Mouse (Mus musculus) limb, embryonic 14.5 days (tissue): ENCODE data around the gene Sytl2. TPM values are rescaled to one million over a fixed set of nuclear protein-coding genes. Genes with fewer than 3 reads are reported as not detected.

Source experiments
- ATAC-seq: fragments of 200-750 bp; cut with Nextera tagmentation; 2 replicates; pipeline ENCODE4 v1.8.0; 2017; ENCODE audit warnings: low read depth, moderate number of reproducible peaks, moderate TSS enrichment; ENCODE audit not compliant: low FRiP score
- DNase-seq: peaks from one replicate; pipeline ENCODE4 v3.0.0-alpha.2; 2015; ENCODE audit warnings: low spot score
- H3K27ac ChIP-seq: fragments of 300-500 bp; sonication (generic); replicated peaks from 2 replicates; pipeline ENCODE4 v1.5.1; 2014; ENCODE audit warnings: low read depth, mild to moderate bottlenecking, low read length, moderate library complexity, mixed read lengths
- H3K27me3 ChIP-seq: fragments of 300-500 bp; sonication (generic); 2 replicates; pipeline ENCODE4 v1.6.1; 2014; ENCODE audit warnings: low read length, mixed read lengths; ENCODE audit not compliant: control insufficient read depth, insufficient read depth
- H3K36me3 ChIP-seq: fragments of 300-500 bp; sonication (generic); 2 replicates; pipeline ENCODE4 v1.6.1; 2014; ENCODE audit warnings: mild to moderate bottlenecking, low read length, moderate library complexity, mixed read lengths; ENCODE audit not compliant: control insufficient read depth, insufficient read depth
- H3K4me1 ChIP-seq: fragments of 300-500 bp; sonication (generic); 2 replicates; pipeline ENCODE4 v1.6.1; 2014; ENCODE audit warnings: antibody characterized with exemption, low read length, mixed read lengths; ENCODE audit not compliant: control insufficient read depth, insufficient read depth
- H3K4me2 ChIP-seq: fragments of 300-500 bp; sonication (generic); replicated peaks from 2 replicates; pipeline ENCODE4 v1.6.1; 2014; ENCODE audit warnings: low read depth, mild to moderate bottlenecking, low read length, moderate library complexity; ENCODE audit not compliant: severe bottlenecking
- H3K4me3 ChIP-seq: fragments of 300-500 bp; sonication (generic); replicated peaks from 2 replicates; pipeline ENCODE4 v1.5.1; 2014; ENCODE audit warnings: low read length
- H3K9ac ChIP-seq: fragments of 300-500 bp; sonication (generic); 2 replicates; pipeline ENCODE4 v1.6.1; 2014; ENCODE audit warnings: mild to moderate bottlenecking, low read depth, low read length, moderate library complexity; ENCODE audit not compliant: severe bottlenecking
- H3K9me3 ChIP-seq: fragments of 300-500 bp; sonication (generic); 2 replicates; pipeline ENCODE4 v1.6.1; 2016; ENCODE audit warnings: low read length; ENCODE audit not compliant: control insufficient read depth
- POLR2A ChIP-seq: fragments of 200-500 bp; IDR thresholded peaks from 2 replicates; pipeline ENCODE4 v1.8.0; 2012; ENCODE audit warnings: inconsistent platforms, mild to moderate bottlenecking, moderate library complexity, borderline replicate concordance; ENCODE audit not compliant: insufficient read depth, insufficient read length; ENCODE audit errors: extremely low read depth
- WGBS: fragments of 180-500 bp; shearing (Covaris S2); extraction: QIAGEN DNeasy Blood & Tissue Kit; methylation state at CpG from one replicate; pipeline ENCODE4 v1.1.7; 2014; 5-methylcytosine and 5-hydroxymethylcytosine counted together
- polyA plus RNA-seq, 2 experiments: library from polyadenylated mRNA; depleted of rRNA in 1 of 2; stranded (reverse) in 1 of 2; unstranded in 1 of 2; fragments of >200 nt; fragmentation: Nextera tagmentation in 1 of 2; extraction: Ambion mirVana in 1 of 2; gene quantifications; 2 replicates each; pipeline versions ENCODE4 v1.2.1 to v1.2.3; 2012 to 2014

Sytl2 gene
- polyA plus RNA-seq, 2 experiments = 21.9 to 25.7 TPM

DNA sequence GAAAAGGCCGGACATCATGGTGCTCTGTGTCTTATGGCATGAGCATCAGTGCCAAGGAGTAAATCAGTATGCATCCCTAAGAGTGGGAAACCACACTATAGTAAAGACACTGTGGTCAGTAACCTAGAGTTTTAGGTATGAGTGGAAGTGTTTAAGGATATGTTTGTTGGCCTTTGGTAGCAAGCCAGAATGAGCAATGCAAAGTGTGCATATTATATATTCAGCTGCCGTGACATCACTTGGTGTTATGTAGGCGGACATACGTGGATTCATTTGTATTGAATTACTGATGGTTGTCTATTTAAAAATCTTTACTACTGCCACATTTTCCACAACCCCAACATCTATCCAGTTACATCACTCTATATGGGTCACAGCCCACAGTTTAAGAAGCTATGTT, 23.1 kb downstream of the Sytl2 start:
- Histone ChIP-seq H3K9ac (no peak overlapping the region), H3K27ac (no peak overlapping the region), H3K27me3 (no peaks in the 10 kb centered on the region), H3K9me3 (no peaks in the 10 kb centered on the region), H3K4me1 (no peaks in the 10 kb centered on the region), H3K4me3 (no peak overlapping the region), H3K36me3 (no peaks in the 10 kb centered on the region), H3K4me2 (no peak overlapping the region)
- TF ChIP-seq POLR2A = no peak
- ATAC-seq = no peak
- WGBS = 95% methylated on average over 4 of the region's 4 CpGs
- no peak for DNase-seq

DNA sequence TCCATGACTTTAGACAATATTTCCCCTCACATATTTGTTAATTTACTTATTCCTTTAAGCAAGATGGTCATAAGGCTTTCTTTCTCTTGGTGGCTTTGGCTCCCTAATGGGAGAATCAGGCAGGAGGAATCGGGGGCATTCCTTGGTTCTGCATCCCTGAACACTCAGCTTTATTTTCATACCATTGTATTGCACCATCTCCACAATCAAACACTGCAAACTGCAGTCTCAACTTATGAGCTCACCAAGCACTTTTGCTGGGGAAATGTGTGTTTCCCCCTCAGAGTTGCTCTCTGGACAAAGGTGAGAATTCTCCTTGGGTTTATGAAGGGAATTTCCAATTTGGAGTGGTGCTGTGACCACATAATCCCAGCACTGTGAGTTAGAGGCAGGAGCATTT, 28.1 kb downstream of the Sytl2 start:
- Histone ChIP-seq H3K36me3 (no peaks in the 10 kb centered on the region), H3K27me3 (no peaks in the 10 kb centered on the region), H3K4me2 (no peak overlapping the region), H3K9ac (no peak overlapping the region), H3K27ac (no peak overlapping the region), H3K4me1 (no peaks in the 10 kb centered on the region), H3K9me3 (no peaks in the 10 kb centered on the region), H3K4me3 (no peak overlapping the region)
- no peak for ATAC-seq
- no peak for DNase-seq
- TF ChIP-seq POLR2A = no peak
- WGBS = 82% methylated on average over 1 of the region's 1 CpGs

DNA sequence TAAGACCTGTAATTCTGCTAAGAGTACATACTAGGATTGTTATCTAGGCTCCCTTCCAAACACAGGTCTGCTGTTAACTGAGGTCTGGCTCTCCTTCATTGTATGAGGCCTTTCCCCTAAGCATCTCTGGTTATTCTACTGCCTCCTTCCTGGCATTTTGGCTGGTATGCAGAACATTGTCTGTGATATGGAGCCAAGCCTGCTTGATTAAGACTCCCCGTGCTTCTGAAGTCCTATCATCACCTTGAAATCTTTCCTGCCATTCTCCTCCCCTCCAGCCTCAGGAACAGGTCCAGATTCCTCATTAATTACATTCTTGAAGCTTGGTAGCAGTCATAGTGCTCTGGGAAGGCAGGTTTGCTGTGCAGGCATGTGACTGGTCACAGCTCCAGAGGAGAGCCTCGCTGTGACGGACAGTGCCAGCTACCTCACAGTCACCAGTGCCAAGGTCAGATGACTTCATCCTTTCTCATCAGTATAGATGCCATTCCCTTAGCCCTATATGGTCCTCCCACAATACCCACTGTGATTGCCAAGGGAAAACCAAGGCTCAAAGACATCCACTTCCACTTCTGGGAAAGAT, 30.5 kb downstream of the Sytl2 start:
- H3K4me1 ChIP-seq = no peaks in the 10 kb centered on the region
- H3K4me3 ChIP-seq = no peak overlapping the region
- H3K9me3 ChIP-seq = no peaks in the 10 kb centered on the region
- 76% methylated on average over 3 of the region's 3 CpGs for WGBS
- DNase-seq = no peak
- no peak for ATAC-seq
- H3K36me3 ChIP-seq = no peaks in the 10 kb centered on the region
- no peak overlapping the region for H3K4me2 ChIP-seq
- H3K27me3 ChIP-seq = no peaks in the 10 kb centered on the region
- H3K27ac ChIP-seq = no peak overlapping the region
- TF ChIP-seq POLR2A = no peak
- H3K9ac ChIP-seq = no peak overlapping the region

DNA sequence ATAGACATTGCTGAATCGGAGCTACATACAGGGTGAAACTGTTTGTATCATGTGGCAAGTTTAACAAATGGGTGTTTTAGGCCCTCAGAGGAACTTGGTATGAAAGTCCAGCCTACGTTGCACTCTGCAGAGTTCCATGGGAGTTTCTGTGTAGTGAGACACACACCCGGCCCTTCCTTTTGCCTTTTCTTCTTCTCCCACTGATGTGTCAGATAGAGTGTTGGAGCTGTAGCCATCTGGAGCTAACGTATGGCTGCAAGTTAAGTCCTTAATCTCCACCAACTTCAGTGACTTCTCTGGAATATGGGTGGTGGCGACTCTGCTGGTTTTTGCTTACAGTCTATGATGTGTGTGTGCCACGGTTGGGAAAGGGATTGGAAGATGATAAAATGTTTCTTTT, 32.3 kb downstream of the Sytl2 start:
- ATAC-seq (no peak), DNase-seq (no peak)
- H3K27ac ChIP-seq = no peak overlapping the region
- no peaks in the 10 kb centered on the region for H3K27me3 ChIP-seq
- no peak overlapping the region for H3K4me2 ChIP-seq
- H3K9me3 ChIP-seq = no peaks in the 10 kb centered on the region
- no peaks in the 10 kb centered on the region for H3K4me1 ChIP-seq
- no peak for TF ChIP-seq POLR2A
- 79% methylated on average over 6 of the region's 6 CpGs for WGBS
- H3K4me3 ChIP-seq = no peak overlapping the region
- no peaks in the 10 kb centered on the region for H3K36me3 ChIP-seq
- no peak overlapping the region for H3K9ac ChIP-seq

DNA sequence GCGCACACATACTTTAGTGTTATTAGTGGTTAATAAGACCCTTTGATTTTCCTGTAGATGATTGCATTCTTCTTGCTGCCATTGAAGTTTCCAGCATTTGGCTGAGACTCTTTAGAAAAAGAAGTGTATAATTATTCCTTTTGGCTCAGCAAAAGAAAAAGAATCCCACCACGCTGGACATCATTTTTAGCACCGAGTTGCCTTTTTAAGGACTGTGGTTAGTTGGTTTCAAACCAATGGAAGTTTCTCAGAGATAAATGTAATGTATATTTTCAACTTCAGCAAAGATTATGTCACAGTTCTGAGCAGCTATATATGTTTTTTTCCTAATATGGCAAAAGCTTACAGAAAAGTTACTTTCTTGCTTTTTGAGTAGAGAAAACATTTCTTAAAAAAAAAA, 32.8 kb downstream of the Sytl2 start:
- H3K4me2 ChIP-seq = no peak overlapping the region
- no peaks in the 10 kb centered on the region for H3K36me3 ChIP-seq
- no peak overlapping the region for H3K4me3 ChIP-seq
- no peak for TF ChIP-seq POLR2A
- DNase-seq (no peak), ATAC-seq (no peak)
- no peak overlapping the region for H3K27ac ChIP-seq
- WGBS = 85% methylated on average over 3 of the region's 3 CpGs
- no peaks in the 10 kb centered on the region for H3K27me3 ChIP-seq
- H3K9me3 ChIP-seq = no peaks in the 10 kb centered on the region
- no peaks in the 10 kb centered on the region for H3K4me1 ChIP-seq
- H3K9ac ChIP-seq = no peak overlapping the region

DNA sequence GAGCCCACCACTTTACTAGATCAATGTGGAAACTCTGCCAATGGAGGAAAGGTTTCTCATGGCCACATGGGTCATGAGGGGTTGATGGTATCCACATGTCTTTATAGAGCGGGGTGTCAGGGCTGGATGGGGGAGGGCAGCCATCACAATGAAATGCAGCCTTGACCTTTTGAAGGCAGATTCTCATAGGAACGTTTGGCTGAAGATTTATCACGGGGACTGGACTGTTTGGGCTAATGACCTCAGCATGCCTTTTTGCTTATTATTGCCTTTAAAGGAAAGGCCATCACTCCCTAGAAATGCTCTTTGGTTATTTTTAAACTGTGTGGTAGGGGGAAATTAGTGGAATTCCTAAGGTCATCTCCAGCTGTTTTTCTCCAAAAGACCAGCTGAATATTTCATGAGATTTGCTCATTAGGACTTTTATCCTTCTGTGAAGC, 33.7 kb downstream of the Sytl2 start:
- Histone ChIP-seq H3K27me3 (no peaks in the 10 kb centered on the region), H3K9ac (no peak overlapping the region), H3K4me3 (no peak overlapping the region), H3K36me3 (no peaks in the 10 kb centered on the region), H3K9me3 (no peaks in the 10 kb centered on the region), H3K4me1 (no peaks in the 10 kb centered on the region), H3K27ac (no peak overlapping the region), H3K4me2 (no peak overlapping the region)
- 23% methylated on average over 3 of the region's 3 CpGs for WGBS
- DNase-seq (no peak), ATAC-seq (no peak)
- no peak for TF ChIP-seq POLR2A
